Mouse (Mus musculus): ENCODE measurements around the gene Riox2.

Riox2 gene

DNA sequence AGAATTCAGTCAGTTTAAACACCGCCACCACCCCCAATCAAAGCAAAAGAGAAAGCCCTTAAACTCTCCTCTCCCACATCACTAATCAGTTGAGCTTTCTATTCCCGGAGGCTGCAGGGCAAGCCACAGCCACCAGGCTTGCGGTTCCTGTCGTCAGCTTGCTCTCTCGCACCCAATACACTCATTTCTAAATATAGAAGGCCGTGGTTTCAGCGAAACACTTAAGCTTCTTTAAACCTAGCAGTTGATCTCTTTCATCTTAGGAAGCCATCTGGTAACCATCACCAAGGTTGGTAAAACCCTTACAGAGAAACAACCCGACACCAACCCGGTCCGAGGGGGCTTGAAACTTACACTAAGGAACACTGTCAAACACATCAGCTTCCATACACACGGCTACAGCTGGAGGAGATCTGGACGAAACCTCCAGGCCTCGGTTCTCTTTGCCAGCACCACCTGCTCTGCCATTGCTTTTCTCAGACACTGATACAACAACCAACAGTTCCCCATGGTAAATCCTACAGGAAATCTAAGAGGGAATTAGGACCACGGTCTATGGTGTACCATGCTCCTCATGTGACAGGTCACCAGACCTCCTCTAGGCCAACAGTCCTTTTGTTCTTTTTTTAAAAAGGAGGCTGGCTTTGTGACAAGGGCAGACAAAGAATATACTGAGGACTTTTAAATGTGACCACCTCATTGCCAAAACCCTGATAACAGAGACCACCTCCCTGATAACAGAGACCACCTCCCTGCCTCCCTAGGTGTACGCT, 46.1 kb downstream of the Riox2 start:
- no peak for DNase-seq (ENCODE audit: low spot score in 2 of 2)

DNA sequence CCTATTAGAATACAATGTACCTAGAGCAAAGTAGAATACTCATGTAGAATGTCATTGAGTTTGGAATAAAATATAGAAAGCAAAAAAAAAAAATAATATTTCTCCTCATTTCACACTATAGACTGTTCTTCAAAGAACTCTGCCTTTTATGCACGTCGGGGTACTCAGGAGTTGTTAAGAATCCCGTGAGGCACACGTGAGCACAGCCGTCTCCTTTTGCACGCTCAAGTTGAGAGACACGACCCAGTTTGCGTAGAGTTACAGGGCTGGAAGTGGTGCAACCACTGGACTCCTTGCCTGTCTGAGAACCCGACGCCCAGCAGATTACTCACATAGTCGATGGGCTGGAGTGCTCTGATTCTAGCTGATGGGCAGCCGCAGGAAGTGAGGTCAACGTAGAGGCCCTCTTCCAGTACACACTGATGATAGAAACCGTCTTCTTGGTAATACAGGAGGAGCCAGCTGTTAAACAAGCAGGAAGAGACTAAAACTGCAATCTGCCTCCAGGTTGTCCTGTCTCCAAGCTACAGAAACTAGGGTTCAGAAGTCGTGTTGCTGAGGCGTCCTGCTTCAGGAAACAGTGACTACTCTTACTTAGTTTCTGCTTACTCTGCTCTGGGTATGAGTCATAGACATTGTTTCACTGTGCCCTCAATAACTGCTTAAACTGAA, 50.3 kb downstream of the Riox2 start:
- no peak for DNase-seq (ENCODE audit: low spot score in 2 of 2)

GRCm38 (mm10) chr16:59526939-59527338, 55.4 kb downstream of the Riox2 start:
- no peak for DNase-seq (ENCODE audit: low spot score in 2 of 2)

- DNase-seq (ENCODE audit: low spot score in 2 of 2) = no peak
Observed at GRCm38 (mm10) chr16:59529570-59529969, 58.0 kb downstream of the Riox2 start.

DNA sequence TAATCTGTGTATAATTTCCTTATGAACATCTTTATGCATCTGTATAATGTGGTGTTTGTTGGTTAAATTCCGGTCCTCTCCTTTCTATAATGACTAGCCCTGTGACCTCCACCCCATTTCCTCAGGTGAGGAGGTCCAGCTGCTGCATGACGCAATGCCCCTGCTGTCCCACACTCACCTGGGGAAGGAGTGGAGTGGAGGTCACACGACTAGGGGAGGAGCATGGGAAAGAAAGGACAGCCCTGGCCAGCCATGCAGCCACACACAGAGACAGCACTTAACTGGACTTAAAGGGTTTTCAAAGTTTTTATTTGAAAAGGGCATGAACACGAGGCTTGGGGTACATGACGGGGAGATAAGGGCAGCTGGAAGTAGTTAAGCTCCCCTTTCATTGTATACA, 59.7 kb downstream of the Riox2 start:
- DNase-seq (ENCODE audit: low spot score in 2 of 2) = no peak

DNA sequence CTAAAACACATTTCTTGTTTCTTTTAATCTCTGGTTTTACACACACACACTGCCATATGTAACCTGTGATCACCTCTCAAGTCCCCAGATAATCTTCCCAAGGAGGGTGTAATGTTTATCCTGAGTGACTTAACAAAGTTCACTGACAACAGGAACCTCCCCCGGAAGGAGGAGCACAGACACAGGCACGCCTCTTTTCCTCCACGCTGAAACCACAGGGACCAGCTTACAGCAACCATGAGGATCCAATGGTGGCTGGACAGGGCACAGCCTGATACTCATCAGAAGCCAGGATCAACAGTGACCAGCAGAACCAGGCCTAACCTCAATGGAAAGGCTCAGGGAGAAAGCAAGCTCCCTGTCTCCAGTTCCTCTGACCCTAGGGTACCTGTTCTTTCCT, 61.0 kb downstream of the Riox2 start:
- DNase-seq (ENCODE audit: low spot score in 2 of 2) = no peak

GRCm38 (mm10) chr16:59534349-59534748, 62.8 kb downstream of the Riox2 start:
- no peak for DNase-seq (ENCODE audit: low spot score in 2 of 2)

DNA sequence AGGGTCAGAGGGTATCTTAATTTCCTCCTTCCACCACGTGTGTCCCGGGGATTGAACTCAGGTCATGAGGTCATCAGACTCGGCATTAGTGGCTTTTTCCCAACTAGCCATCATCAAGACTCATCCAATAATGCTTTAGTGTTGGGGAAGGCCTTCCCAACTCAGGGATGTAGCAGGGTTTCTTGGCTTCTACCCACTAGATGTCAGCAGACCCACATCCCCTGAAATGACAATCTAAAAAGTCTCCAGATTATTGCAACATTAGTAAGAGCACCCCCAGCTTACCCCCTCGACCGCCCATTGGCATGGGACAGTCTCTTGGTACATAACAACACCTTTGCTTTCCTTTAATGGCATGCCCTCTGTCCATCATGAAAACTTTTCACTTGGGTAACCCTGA, 64.1 kb downstream of the Riox2 start:
- DNase-seq (ENCODE audit: low spot score in 2 of 2) = no peak

DNA sequence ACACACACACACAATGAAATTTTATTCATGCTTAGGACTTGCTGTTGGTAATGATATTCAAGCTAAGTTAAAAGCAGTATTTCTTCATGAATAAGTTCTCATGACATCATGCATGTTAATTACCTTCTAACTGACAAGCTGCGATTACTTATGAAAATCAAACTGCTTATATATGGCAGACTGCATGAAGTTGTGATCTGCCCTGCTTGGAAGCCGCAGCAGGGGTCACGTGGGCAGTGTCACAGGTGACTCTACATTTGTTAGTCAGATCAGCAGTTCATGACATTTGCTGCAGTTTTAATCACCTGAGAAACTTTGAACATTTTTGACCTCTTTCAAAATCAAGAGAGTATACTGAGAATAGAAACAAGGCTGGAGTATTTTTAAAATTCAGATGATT, 69.4 kb downstream of the Riox2 start:
- DNase-seq (ENCODE audit: low spot score in 2 of 2) = no peak

GRCm38 (mm10) chr16:59541382-59541781, 69.8 kb downstream of the Riox2 start:
- DNase-seq (ENCODE audit: low spot score in 2 of 2) = no peak
